In genomic region chr11:113683627-113683956, GRCm38 (mm10) we compare ENCODE assay signal across 8 mouse cellular contexts. TPM values are rescaled to one million over a fixed set of nuclear protein-coding genes. Genes with fewer than 3 reads are reported as not detected.
DNase-seq lines count a peak whose midpoint lies in the region; ATAC-seq and TF ChIP-seq lines count a peak whose summit lies in the region.

No protein-coding gene starts in this region.

- no peaks in the 10 kb centered on the region for H3K9me3 ChIP-seq in heart, embryonic 14.5 days (ENCODE audit: control insufficient read depth, low read length)
- no peaks in the 10 kb centered on the region for H3K9me3 ChIP-seq in hindbrain, embryonic 11.5 days (ENCODE audit: control insufficient read depth, low read length)
- H3K9me3 ChIP-seq in midbrain, embryonic 10.5 days (replicated peaks) = no peaks in the 10 kb centered on the region

- DNase-seq in heart, adult 11 months = no peak
- no peak for DNase-seq in Patski (ENCODE audit: low read depth, low spot score)
- DNase-seq in hindbrain, embryonic 11.5 days (ENCODE audit: low spot score) = no peak
- DNase-seq in midbrain, embryonic 10.5 days (ENCODE audit: low spot score) = no peak
- DNase-seq in layer of hippocampus, adult 11-12 months (ENCODE audit: low spot score) = no peak
- DNase-seq in thymus, postnatal 36 days = no peak
- DNase-seq in ovary, postnatal 14 days (ENCODE audit: low spot score) = no peak

- in situ Hi-C loops in Patski (cut with MboI; ENCODE audit: low pct_unique_long_range_greater_than_20kb) = no loop called here

- peak overlapping the region; percentile 87 to 97 for H3K4me3 ChIP-seq in heart, embryonic 14.5 days (ENCODE audit: control insufficient read depth in 1 of 2, insufficient read depth in 1 of 2, low read depth in 1 of 2, low read length in 2 of 2)
- H3K4me3 ChIP-seq in hindbrain, embryonic 11.5 days (ENCODE audit: low read depth, low read length) = peak overlapping the region; percentile 51
- H3K4me3 ChIP-seq in midbrain, embryonic 10.5 days = peak overlapping the region; percentile 93

- peak; percentile 60 for ATAC-seq in heart, embryonic 14.5 days (ENCODE audit: insufficient number of reproducible peaks, insufficient read depth, low FRiP score, low read depth)
- ATAC-seq in Patski = peak; percentile 52
- peak; percentile 80 for ATAC-seq in hindbrain, embryonic 11.5 days (ENCODE audit: low FRiP score)

- H3K4me1 ChIP-seq in heart, embryonic 14.5 days (ENCODE audit: control insufficient read depth in 2 of 2, insufficient read depth in 2 of 2, low read length in 2 of 2) = peaks cover 6 to 34% of the 10 kb centered on the region in 2 experiments
- peaks cover 4% of the 10 kb centered on the region; the same call in 1 of the 2 replicates for H3K4me1 ChIP-seq in hindbrain, embryonic 11.5 days (replicated peaks; ENCODE audit: control insufficient read depth, insufficient read depth, low read length)
- H3K4me1 ChIP-seq in midbrain, embryonic 10.5 days = peaks cover 52% of the 10 kb centered on the region

- POLR2A ChIA-PET in Patski (lab: Charles Lee) = no interaction called here

- H3K9ac ChIP-seq in heart, embryonic 14.5 days (ENCODE audit: low read length) = peak overlapping the region; percentile 93
- peak overlapping the region; percentile 91 for H3K9ac ChIP-seq in hindbrain, embryonic 11.5 days (ENCODE audit: low read depth, low read length)

- H3K4me2 ChIP-seq in heart, embryonic 14.5 days (ENCODE audit: low read length) = peak overlapping the region; percentile 78
- peak overlapping the region; percentile 86 for H3K4me2 ChIP-seq in hindbrain, embryonic 11.5 days (replicated peaks; ENCODE audit: low read depth, low read length)

- WGBS in heart, embryonic 14.5 days = 1% methylated on average over 17 of the region's 38 CpGs
- WGBS in hindbrain, embryonic 11.5 days = 0% methylated on average over 30 of the region's 38 CpGs
- 0% methylated on average over 34 of the region's 38 CpGs for WGBS in midbrain, embryonic 10.5 days

- H3K36me3 ChIP-seq in heart, embryonic 14.5 days (ENCODE audit: control insufficient read depth, insufficient read depth, low read length) = peaks cover 18% of the 10 kb centered on the region
- peaks cover 5% of the 10 kb centered on the region; the same call in 1 of the 2 replicates for H3K36me3 ChIP-seq in hindbrain, embryonic 11.5 days (ENCODE audit: control insufficient read depth, insufficient read depth, low read length)
- peaks cover 11% of the 10 kb centered on the region for H3K36me3 ChIP-seq in midbrain, embryonic 10.5 days

- TF ChIP-seq CTCF in Patski (IDR thresholded peaks at IDR 0.05) = no peak

- no peaks in the 10 kb centered on the region for H3K27me3 ChIP-seq in heart, embryonic 14.5 days (ENCODE audit: control insufficient read depth, insufficient read depth, low read length)
- no peaks in the 10 kb centered on the region for H3K27me3 ChIP-seq in Patski
- H3K27me3 ChIP-seq in hindbrain, embryonic 11.5 days (ENCODE audit: control insufficient read depth, insufficient read depth, low read length) = no peaks in the 10 kb centered on the region
- H3K27me3 ChIP-seq in midbrain, embryonic 10.5 days (ENCODE audit: low read depth, poor library complexity, severe bottlenecking) = no peaks in the 10 kb centered on the region

- peak overlapping the region; percentile 96 for H3K27ac ChIP-seq in heart, embryonic 14.5 days (replicated peaks in 1 of 2; ENCODE audit: control insufficient read depth in 1 of 2, insufficient read depth in 1 of 2, low read depth in 2 of 2, low read length in 2 of 2)
- H3K27ac ChIP-seq in hindbrain, embryonic 11.5 days (ENCODE audit: low read depth, low read length) = peak overlapping the region; percentile 90
- peak overlapping the region; percentile 96 for H3K27ac ChIP-seq in midbrain, embryonic 10.5 days (replicated peaks)

- CTCF ChIA-PET in Patski (lab: Charles Lee) = no interaction called here

RNA-seq across cellular contexts. Expression of gene Fam104a, which starts 0.4 kb away (rescaled TPM):
- 43.0 and 44.8 TPM in 2 replicates for polyA plus RNA-seq in heart, embryonic 14.5 days (2014; fragmentation: Nextera tagmentation; extraction: Ambion mirVana)
- polyA plus RNA-seq in Patski (2021) = 46.0 TPM
- polyA plus RNA-seq in hindbrain, embryonic 11.5 days (2014; fragmentation: Nextera tagmentation; extraction: Ambion mirVana) = 49.9 and 56.4 TPM in 2 replicates
- polyA plus RNA-seq in midbrain, embryonic 10.5 days (2016; fragmentation: Nextera tagmentation; extraction: Ambion mirVana) = 60.5 and 60.9 TPM in 2 replicates

RNA-seq across cellular contexts. Expression of gene D11Wsu47e, which starts 0.6 kb away (rescaled TPM):
- 15.4 and 20.0 TPM in 2 replicates for polyA plus RNA-seq in heart, embryonic 14.5 days (2014; fragmentation: Nextera tagmentation; extraction: Ambion mirVana)
- polyA plus RNA-seq in Patski (2021) = 18.3 TPM
- polyA plus RNA-seq in hindbrain, embryonic 11.5 days (2014; fragmentation: Nextera tagmentation; extraction: Ambion mirVana) = 20.2 and 21.0 TPM in 2 replicates
- 25.0 and 26.4 TPM in 2 replicates for polyA plus RNA-seq in midbrain, embryonic 10.5 days (2016; fragmentation: Nextera tagmentation; extraction: Ambion mirVana)

RNA-seq across cellular contexts. Expression of gene Cpsf4l, which starts 26.2 kb away (rescaled TPM):
- 0.18 and 0.19 TPM in 2 replicates for polyA plus RNA-seq in heart, embryonic 14.5 days (2014; fragmentation: Nextera tagmentation; extraction: Ambion mirVana)
- 0.27 TPM for polyA plus RNA-seq in Patski (2021)
- polyA plus RNA-seq in hindbrain, embryonic 11.5 days (2014; fragmentation: Nextera tagmentation; extraction: Ambion mirVana) = 0.80 and 0.86 TPM in 2 replicates
- polyA plus RNA-seq in midbrain, embryonic 10.5 days (2016; fragmentation: Nextera tagmentation; extraction: Ambion mirVana) = 0.37 and 0.51 TPM in 2 replicates

RNA-seq across cellular contexts. Expression of gene Slc39a11, which starts 33.7 kb away (rescaled TPM):
- polyA plus RNA-seq in heart, embryonic 14.5 days (2014; fragmentation: Nextera tagmentation; extraction: Ambion mirVana) = 13.4 and 13.6 TPM in 2 replicates
- 22.4 TPM for polyA plus RNA-seq in Patski (2021)
- 20.1 and 20.4 TPM in 2 replicates for polyA plus RNA-seq in hindbrain, embryonic 11.5 days (2014; fragmentation: Nextera tagmentation; extraction: Ambion mirVana)
- polyA plus RNA-seq in midbrain, embryonic 10.5 days (2016; fragmentation: Nextera tagmentation; extraction: Ambion mirVana) = 20.4 and 20.7 TPM in 2 replicates

RNA-seq across cellular contexts. Expression of gene Cog1, which starts 34.6 kb away (rescaled TPM):
- polyA plus RNA-seq in heart, embryonic 14.5 days (2014; fragmentation: Nextera tagmentation; extraction: Ambion mirVana) = 17.0 and 20.1 TPM in 2 replicates
- 37.7 TPM for polyA plus RNA-seq in Patski (2021)
- polyA plus RNA-seq in hindbrain, embryonic 11.5 days (2014; fragmentation: Nextera tagmentation; extraction: Ambion mirVana) = 37.6 and 37.8 TPM in 2 replicates
- 23.1 and 29.9 TPM in 2 replicates for polyA plus RNA-seq in midbrain, embryonic 10.5 days (2016; fragmentation: Nextera tagmentation; extraction: Ambion mirVana)
